Mouse (Mus musculus) E14TG2a.4 (cell line): Measurements from ENCODE around the gene Wnt9b.
A peak's percentile ranks its signal among the peaks of the same experiment; 100 is the strongest.
"Not testable (repeated sequence)": the region's sequence is repeated elsewhere in the genome, so short reads cannot be mapped to it uniquely, and the experiment has no call there.

Source experiments
- H3K27me3 ChIP-seq: 2 replicates; pipeline ENCODE4 v1.6.1; 2014; ENCODE audit warnings: low read length, control low read depth; ENCODE audit not compliant: insufficient read depth
- H3K36me3 ChIP-seq: 2 replicates; pipeline ENCODE4 v1.6.1; 2014; ENCODE audit warnings: low read length, control low read depth; ENCODE audit not compliant: insufficient read depth
- H3K4me1 ChIP-seq: replicated peaks from 2 replicates; pipeline ENCODE4 v1.6.1; 2014; ENCODE audit warnings: low read depth, low read length, control low read depth
- H3K4me3 ChIP-seq: replicated peaks from 2 replicates; pipeline ENCODE4 v1.5.1; 2014; ENCODE audit warnings: mild to moderate bottlenecking, low read length
- H3K9me3 ChIP-seq: 2 replicates; pipeline ENCODE4 v1.6.1; 2014; ENCODE audit warnings: low read length, control low read depth
- CTCF ChIP-seq: conservative IDR thresholded peaks from 2 replicates; pipeline ENCODE4 v1.5.1; 2014; ENCODE audit warnings: low read length
- NANOG ChIP-seq: IDR thresholded peaks from 2 replicates; pipeline ENCODE4 v1.6.1; 2014; ENCODE audit warnings: borderline replicate concordance, low read length, mixed read lengths
- POU5F1 ChIP-seq: IDR thresholded peaks from 2 replicates; pipeline ENCODE4 v1.6.1; 2014; ENCODE audit warnings: low read length, borderline replicate concordance

The Wnt9b gene

GRCm38 (mm10) chr11:103765556-103766011 is 16.0 kb upstream of the Wnt9b start:
- no peak for TF ChIP-seq POU5F1
- H3K4me1 ChIP-seq: peaks cover 4% of the 10 kb centered on the region
- peaks cover 42% of the 10 kb centered on the region for H3K27me3 ChIP-seq
- no peaks in the 10 kb centered on the region for H3K36me3 ChIP-seq
- H3K4me3 ChIP-seq: no peak overlapping the region
- H3K9me3 ChIP-seq: peaks cover 4% of the 10 kb centered on the region; the same call in 1 of the 2 replicates

GRCm38 (mm10) chr11:103764601-103765000 is 15.0 kb upstream of the Wnt9b start:
- H3K4me3 ChIP-seq: no peak overlapping the region

GRCm38 (mm10) chr11:103763410-103764163 is 14.0 kb upstream of the Wnt9b start:
- peak; percentile 74 for TF ChIP-seq CTCF
- no peak for TF ChIP-seq POU5F1

More at GRCm38 (mm10) chr11:103764601-103765000, 15.0 kb upstream of the Wnt9b start:
- TF ChIP-seq POU5F1 (no peak), CTCF (no peak), NANOG (no peak)
- H3K9me3 ChIP-seq: peaks cover 4% of the 10 kb centered on the region; the same call in 1 of the 2 replicates
- H3K36me3 ChIP-seq: no peaks in the 10 kb centered on the region
- peaks cover 32% of the 10 kb centered on the region for H3K27me3 ChIP-seq
- H3K4me1 ChIP-seq: no peaks in the 10 kb centered on the region

GRCm38 (mm10) chr11:103760891-103761290 is 11.3 kb upstream of the Wnt9b start:
- peak; percentile 47 for TF ChIP-seq CTCF
- H3K4me1 ChIP-seq, H3K36me3 ChIP-seq, H3K4me3 ChIP-seq, H3K9me3 ChIP-seq: not testable (repeated sequence)
- peaks cover 18% of the 10 kb centered on the region for H3K27me3 ChIP-seq

More at GRCm38 (mm10) chr11:103763410-103764163, 14.0 kb upstream of the Wnt9b start:
- H3K36me3 ChIP-seq: no peaks in the 10 kb centered on the region
- H3K27me3 ChIP-seq: peaks cover 30% of the 10 kb centered on the region
- peaks cover 4% of the 10 kb centered on the region; the same call in 1 of the 2 replicates for H3K9me3 ChIP-seq
- no peak overlapping the region for H3K4me3 ChIP-seq
- peaks cover 1% of the 10 kb centered on the region; the same call in 1 of the 2 replicates for H3K4me1 ChIP-seq

- Histone ChIP-seq H3K9me3 (peaks cover 4% of the 10 kb centered on the region; the same call in 1 of the 2 replicates), H3K27me3 (peaks cover 25% of the 10 kb centered on the region), H3K36me3 (no peaks in the 10 kb centered on the region), H3K4me1 (peaks cover 3% of the 10 kb centered on the region; the same call in 1 of the 2 replicates), H3K4me3 (no peak overlapping the region)
- 0 out of 2 replicates have a peak, but pooled peaks have one; percentile 6 for TF ChIP-seq CTCF
- TF ChIP-seq POU5F1: no peak
- no peak for TF ChIP-seq NANOG
Measured at GRCm38 (mm10) chr11:103760101-103760500, 10.5 kb upstream of the Wnt9b start.

GRCm38 (mm10) chr11:103758706-103759105 is 9.1 kb upstream of the Wnt9b start:
- H3K27me3 ChIP-seq: peaks cover 32% of the 10 kb centered on the region
- no peak for TF ChIP-seq NANOG
- peak; percentile 87 for TF ChIP-seq CTCF
- H3K36me3 ChIP-seq: no peaks in the 10 kb centered on the region
- no peak overlapping the region for H3K4me3 ChIP-seq
- peaks cover 4% of the 10 kb centered on the region; the same call in 1 of the 2 replicates for H3K9me3 ChIP-seq
- H3K4me1 ChIP-seq: peaks cover 3% of the 10 kb centered on the region; the same call in 1 of the 2 replicates

GRCm38 (mm10) chr11:103758054-103758453 is 8.4 kb upstream of the Wnt9b start:
- Histone ChIP-seq H3K36me3 (no peaks in the 10 kb centered on the region), H3K9me3 (peaks cover 4% of the 10 kb centered on the region; the same call in 1 of the 2 replicates), H3K4me3 (no peak overlapping the region), H3K4me1 (peaks cover 3% of the 10 kb centered on the region; the same call in 1 of the 2 replicates), H3K27me3 (peaks cover 38% of the 10 kb centered on the region)
- TF ChIP-seq NANOG (no peak), CTCF (peak; percentile 83)

GRCm38 (mm10) chr11:103750612-103751011 is 991 bp upstream of the Wnt9b start:
- no peak for TF ChIP-seq POU5F1
- TF ChIP-seq NANOG: no peak
- no peak for TF ChIP-seq CTCF

More at GRCm38 (mm10) chr11:103750612-103751011, 991 bp upstream of the Wnt9b start:
- Histone ChIP-seq H3K4me1 (peaks cover 16% of the 10 kb centered on the region), H3K27me3 (peaks cover 94% of the 10 kb centered on the region), H3K4me3 (no peak overlapping the region), H3K36me3 (no peaks in the 10 kb centered on the region), H3K9me3 (0 out of 2 replicates have a peak, but pooled peaks cover 7% of the 10 kb centered on the region)
